Mouse (Mus musculus) myocyte (in vitro differentiated cells): ENCODE measurements around the gene Hnrnpul1. TPM values are rescaled to one million over a fixed set of nuclear protein-coding genes. Genes with fewer than 3 reads are reported as not detected.

Experiments used
- H3K27me3 ChIP-seq: one replicate; pipeline ENCODE4 v1.6.1; 2011; ENCODE audit not compliant: control insufficient read depth, insufficient read depth, insufficient read length
- H3K36me3 ChIP-seq: one replicate; pipeline ENCODE4 v1.6.1; 2011; ENCODE audit not compliant: control insufficient read depth, insufficient read depth
- H3K4me2 ChIP-seq: one replicate; pipeline ENCODE4 v1.6.1; 2011; ENCODE audit warnings: low read depth, control low read depth
- H3K4me3 ChIP-seq: one replicate; pipeline ENCODE4 v1.5.1; 2011; ENCODE audit warnings: mild to moderate bottlenecking, control low read depth, moderate library complexity
- H3K79me2 ChIP-seq: one replicate; pipeline ENCODE4 v1.6.1; 2011; ENCODE audit not compliant: control insufficient read depth, insufficient read depth
- H3ac ChIP-seq: one replicate; pipeline ENCODE4 v1.6.1; 2011; ENCODE audit not compliant: control insufficient read depth, insufficient read length
- CEBPB ChIP-seq: IDR thresholded peaks from 2 replicates; pipeline ENCODE4 v1.6.1; 2011; ENCODE audit warnings: mild to moderate bottlenecking, moderate library complexity; ENCODE audit not compliant: poor library complexity, insufficient read depth, severe bottlenecking
- E2F4 ChIP-seq: IDR thresholded peaks from one replicate; pipeline ENCODE4 v1.6.1; 2011; ENCODE audit warnings: mild to moderate bottlenecking, control low read depth, moderate library complexity; ENCODE audit not compliant: insufficient read depth
- MAX ChIP-seq: IDR thresholded peaks from one replicate; pipeline ENCODE4 v1.6.1; 2011; ENCODE audit warnings: low read depth, mild to moderate bottlenecking, control low read depth
- MYOD1 ChIP-seq, 3 experiments: IDR thresholded peaks; one replicate each; pipeline ENCODE4 v1.6.1; 2011; ENCODE audit warnings: control low read depth in 2 of 3, low read depth in 2 of 3, mild to moderate bottlenecking in 2 of 3, moderate library complexity in 1 of 3; ENCODE audit not compliant: insufficient read length in 2 of 3, control insufficient read depth in 1 of 3
- MYOG ChIP-seq, 3 experiments: IDR thresholded peaks; one replicate each; pipeline ENCODE4 v1.6.1; 2011; ENCODE audit warnings: control low read depth in 2 of 3, low read depth in 2 of 3, mild to moderate bottlenecking in 2 of 3; ENCODE audit not compliant: insufficient read length in 2 of 3, control insufficient read depth in 1 of 3, insufficient read depth in 1 of 3
- POLR2A ChIP-seq: IDR thresholded peaks from one replicate; pipeline ENCODE4 v1.6.1; 2011; ENCODE audit warnings: low read depth, mild to moderate bottlenecking, control low read depth, moderate library complexity; ENCODE audit not compliant: insufficient read length
- POLR2AphosphoS2 ChIP-seq: IDR thresholded peaks from one replicate; pipeline ENCODE4 v1.6.1; 2011; ENCODE audit warnings: low read depth, control low read depth; ENCODE audit not compliant: insufficient read length
- REST ChIP-seq: IDR thresholded peaks from one replicate; pipeline ENCODE4 v1.6.1; 2011; ENCODE audit warnings: mild to moderate bottlenecking, control low read depth, moderate library complexity; ENCODE audit not compliant: insufficient read depth, insufficient read length
- SRF ChIP-seq: IDR thresholded peaks from one replicate; pipeline ENCODE4 v1.6.1; 2011; ENCODE audit warnings: low read depth; ENCODE audit not compliant: control insufficient read depth, insufficient read length
- TCF12 ChIP-seq: IDR thresholded peaks from one replicate; pipeline ENCODE4 v1.6.1; 2011; ENCODE audit warnings: mild to moderate bottlenecking, control low read depth; ENCODE audit not compliant: poor library complexity, insufficient read depth, severe bottlenecking
- TCF3 ChIP-seq: IDR thresholded peaks from one replicate; pipeline ENCODE4 v1.6.1; 2011; ENCODE audit warnings: low read depth, control low read depth; ENCODE audit not compliant: insufficient read length
- USF1 ChIP-seq: IDR thresholded peaks from one replicate; pipeline ENCODE4 v1.6.1; 2011; ENCODE audit warnings: low read depth, mild to moderate bottlenecking, control low read depth, moderate library complexity
- polyA plus RNA-seq: library from polyadenylated mRNA; unstranded; fragments of >200 nt; fragmentation: generic; extraction: Trizol; gene quantifications from one replicate; pipeline ENCODE4 v1.2.1, GENCODE M21; 2012; ENCODE audit warnings: missing spikeins

Gene Hnrnpul1
- polyA plus RNA-seq, 1 experiment = 76.2 TPM

GRCm38 (mm10) chr7:25714581-25714980, 40.0 kb downstream of the Hnrnpul1 start:
- TF ChIP-seq TCF12 = no peak
- no peak for TF ChIP-seq E2F4
- no peak for TF ChIP-seq MYOD1 (IDR thresholded peaks at IDR 0.05; ENCODE audit: control insufficient read depth in 1 of 3, insufficient read length in 2 of 3, low read depth in 2 of 3)
- no peak for TF ChIP-seq SRF
- TF ChIP-seq POLR2AphosphoS2 = no peak
- TF ChIP-seq POLR2A = no peak
- no peak for TF ChIP-seq USF1
- no peak for TF ChIP-seq CEBPB
- TF ChIP-seq MAX = no peak
- TF ChIP-seq TCF3 = no peak
- peaks cover 21% of the 10 kb centered on the region for H3K79me2 ChIP-seq
- no peak overlapping the region for H3K4me2 ChIP-seq
- no peaks in the 10 kb centered on the region for H3K27me3 ChIP-seq
- no peak overlapping the region for H3ac ChIP-seq
- H3K36me3 ChIP-seq = peaks cover 11% of the 10 kb centered on the region
- no peak overlapping the region for H3K4me3 ChIP-seq

- peaks cover 12% of the 10 kb centered on the region for H3K79me2 ChIP-seq
- H3ac ChIP-seq = no peak overlapping the region
- no peak overlapping the region for H3K4me2 ChIP-seq
- TF ChIP-seq E2F4 (no peak), MAX (no peak)
- peaks cover 11% of the 10 kb centered on the region for H3K36me3 ChIP-seq
- H3K4me3 ChIP-seq = no peak overlapping the region
- no peaks in the 10 kb centered on the region for H3K27me3 ChIP-seq
These were observed 41.8 kb downstream of the Hnrnpul1 start for GRCm38 (mm10) chr7:25712801-25713200.

GRCm38 (mm10) chr7:25711731-25712197, 42.8 kb downstream of the Hnrnpul1 start:
- peak overlapping the region; percentile 78 for H3K4me2 ChIP-seq

GRCm38 (mm10) chr7:25711165-25711564, 43.4 kb downstream of the Hnrnpul1 start:
- Histone ChIP-seq H3K27me3 (no peaks in the 10 kb centered on the region), H3ac (no peak overlapping the region), H3K4me3 (no peak overlapping the region), H3K4me2 (peak overlapping the region; percentile 78), H3K79me2 (no peaks in the 10 kb centered on the region), H3K36me3 (peaks cover 11% of the 10 kb centered on the region)
- TF ChIP-seq MYOG (IDR thresholded peaks at IDR 0.05; ENCODE audit: control insufficient read depth in 1 of 3, insufficient read depth in 1 of 3, insufficient read length in 2 of 3, low read depth in 2 of 3) (no peak), MYOD1 (IDR thresholded peaks at IDR 0.05; ENCODE audit: control insufficient read depth in 1 of 3, insufficient read length in 2 of 3, low read depth in 2 of 3) (peak in 1 of 3 experiments; percentile 18), POLR2AphosphoS2 (peak; percentile 77)

More at GRCm38 (mm10) chr7:25711731-25712197, 42.8 kb downstream of the Hnrnpul1 start:
- H3ac ChIP-seq = no peak overlapping the region
- peak in 2 of 3 experiments; percentile 50 to 81 for TF ChIP-seq MYOG (IDR thresholded peaks at IDR 0.05; ENCODE audit: control insufficient read depth in 1 of 3, insufficient read depth in 1 of 3, insufficient read length in 2 of 3, low read depth in 2 of 3)
- peak; percentile 26 for TF ChIP-seq MAX
- no peak for TF ChIP-seq E2F4
- 0 out of 2 replicates have a peak, but pooled peaks have one; percentile 3 for TF ChIP-seq CEBPB
- peak in 2 of 3 experiments; percentile 64 to 87 for TF ChIP-seq MYOD1 (IDR thresholded peaks at IDR 0.05; ENCODE audit: control insufficient read depth in 1 of 3, insufficient read length in 2 of 3, low read depth in 2 of 3)
- TF ChIP-seq POLR2A = peak; percentile 18
- TF ChIP-seq TCF12 = peak; percentile 82
- TF ChIP-seq TCF3 = peak; percentile 61
- TF ChIP-seq USF1 = no peak
- no peak for TF ChIP-seq SRF
- H3K36me3 ChIP-seq = peaks cover 11% of the 10 kb centered on the region
- no peaks in the 10 kb centered on the region for H3K27me3 ChIP-seq
- H3K4me3 ChIP-seq = no peak overlapping the region
- peaks cover 2% of the 10 kb centered on the region for H3K79me2 ChIP-seq

- Histone ChIP-seq H3ac (no peak overlapping the region), H3K36me3 (peaks cover 11% of the 10 kb centered on the region), H3K27me3 (no peaks in the 10 kb centered on the region), H3K4me2 (peak overlapping the region; percentile 78), H3K79me2 (no peaks in the 10 kb centered on the region), H3K4me3 (no peak overlapping the region)
- peak; percentile 28 for TF ChIP-seq POLR2A
- TF ChIP-seq SRF = no peak
- no peak for TF ChIP-seq TCF12
- no peak for TF ChIP-seq MYOG (IDR thresholded peaks at IDR 0.05; ENCODE audit: control insufficient read depth in 1 of 3, insufficient read depth in 1 of 3, insufficient read length in 2 of 3, low read depth in 2 of 3)
- no peak for TF ChIP-seq MAX
- TF ChIP-seq REST = no peak
- peak; percentile 94 for TF ChIP-seq POLR2AphosphoS2
- TF ChIP-seq TCF3 = no peak
- no peak for TF ChIP-seq USF1
- no peak for TF ChIP-seq CEBPB
- no peak for TF ChIP-seq MYOD1 (IDR thresholded peaks at IDR 0.05; ENCODE audit: control insufficient read depth in 1 of 3, insufficient read length in 2 of 3, low read depth in 2 of 3)
- TF ChIP-seq E2F4 = no peak
These were observed 43.9 kb downstream of the Hnrnpul1 start for GRCm38 (mm10) chr7:25710519-25711130.
